Mouse (Mus musculus) right cerebral cortex, adult 2 months (tissue): ENCODE measurements at regions not wholly inside any gene's neighbourhood (a gene's known extent, or its start where the extent isn't known, plus 50 kb on each side); places are given as distances from the start of the nearest gene placed in this dataset.
"Not testable (repeated sequence)": the region's sequence is repeated elsewhere in the genome, so short reads cannot be mapped to it uniquely, and the experiment has no call there.

ENCODE experiments used
- DNase-seq, 2 experiments: peaks; one replicate each; pipeline ENCODE4 v3.0.0; 2021 to 2022; ENCODE audit warnings: low spot score in 2 of 2

- DNase-seq = no peak
These were observed 248.6 kb downstream of the Sec16b start for GRCm38 (mm10) chr1:157755015-157755649.

- no peak for DNase-seq
These were observed 250.4 kb downstream of the Sec16b start for GRCm38 (mm10) chr1:157756977-157757376.

- no peak for DNase-seq
These were observed 251.8 kb downstream of the Sec16b start for GRCm38 (mm10) chr1:157758337-157758736.

- DNase-seq = no peak
These were observed 261.7 kb downstream of the Sec16b start for GRCm38 (mm10) chr1:157768201-157768600.

- DNase-seq = no peak
These were observed 291.2 kb downstream of the Sec16b start for GRCm38 (mm10) chr1:157797711-157798110.

- no peak for DNase-seq
These were observed 292.3 kb downstream of the Sec16b start for GRCm38 (mm10) chr1:157798561-157799553.

- no peak for DNase-seq
These were observed 294.6 kb downstream of the Sec16b start for GRCm38 (mm10) chr1:157801151-157801550.

- no peak for DNase-seq
These were observed 297.7 kb downstream of the Sec16b start for GRCm38 (mm10) chr1:157804229-157804628.

GRCm38 (mm10) chr1:157806296-157806695 is 299.8 kb downstream of the Sec16b start:
- DNase-seq = no peak

- no peak for DNase-seq
These were observed 303.3 kb downstream of the Sec16b start for GRCm38 (mm10) chr1:157809674-157810471.

GRCm38 (mm10) chr1:157810657-157811056 is 304.1 kb downstream of the Sec16b start:
- no peak for DNase-seq

GRCm38 (mm10) chr1:157827966-157828365 is 321.4 kb downstream of the Sec16b start:
- no peak for DNase-seq

GRCm38 (mm10) chr1:157831511-157831910 is 325.0 kb downstream of the Sec16b start:
- no peak for DNase-seq

GRCm38 (mm10) chr1:157872775-157873174 is 366.2 kb downstream of the Sec16b start:
- no peak for DNase-seq

- no peak for DNase-seq
These were observed 368.5 kb downstream of the Sec16b start for GRCm38 (mm10) chr1:157875006-157875405.

- not testable (repeated sequence) for DNase-seq
These were observed 370.6 kb downstream of the Sec16b start for GRCm38 (mm10) chr1:157877117-157877516.

GRCm38 (mm10) chr1:157887146-157887545 is 380.6 kb downstream of the Sec16b start:
- DNase-seq = no peak

GRCm38 (mm10) chr1:157888573-157888972 is 382.0 kb downstream of the Sec16b start:
- DNase-seq = peak in 1 of 2 experiments; percentile 21

GRCm38 (mm10) chr1:157906168-157906567 is 399.6 kb downstream of the Sec16b start:
- no peak for DNase-seq

GRCm38 (mm10) chr1:157937800-157938348 is 418.3 kb downstream of the Brinp2 start:
- no peak for DNase-seq

- DNase-seq = no peak
These were observed 416.6 kb downstream of the Brinp2 start for GRCm38 (mm10) chr1:157939516-157939915.

GRCm38 (mm10) chr1:157940331-157940758 is 415.8 kb downstream of the Brinp2 start:
- no peak for DNase-seq
